Mouse (Mus musculus) E14TG2a.4 (cell line): ENCODE data around the gene Neurog2.

Experiments used
- CTCF ChIP-seq: conservative IDR thresholded peaks from 2 replicates; pipeline ENCODE4 v1.5.1; 2014; ENCODE audit warnings: low read length
- NANOG ChIP-seq: IDR thresholded peaks from 2 replicates; pipeline ENCODE4 v1.6.1; 2014; ENCODE audit warnings: borderline replicate concordance, low read length, mixed read lengths
- POU5F1 ChIP-seq: IDR thresholded peaks from 2 replicates; pipeline ENCODE4 v1.6.1; 2014; ENCODE audit warnings: low read length, borderline replicate concordance

GRCm38 (mm10) chr3:127627956-127628310 is 5.0 kb upstream of the Neurog2 start:
- TF ChIP-seq CTCF (no peak), NANOG (no peak), POU5F1 (no peak)
